Mouse (Mus musculus) right cerebral cortex, adult 18-20 months (tissue): ENCODE data around the gene 2310034G01Rik.

ENCODE experiments used
- DNase-seq: peaks from one replicate; pipeline ENCODE4 v3.0.0; 2022; ENCODE audit warnings: mixed read lengths

The 2310034G01Rik gene

GRCm38 (mm10) chr19:46357344-46358280 is 7.5 kb upstream of the 2310034G01Rik start:
- DNase-seq: no peak

DNA sequence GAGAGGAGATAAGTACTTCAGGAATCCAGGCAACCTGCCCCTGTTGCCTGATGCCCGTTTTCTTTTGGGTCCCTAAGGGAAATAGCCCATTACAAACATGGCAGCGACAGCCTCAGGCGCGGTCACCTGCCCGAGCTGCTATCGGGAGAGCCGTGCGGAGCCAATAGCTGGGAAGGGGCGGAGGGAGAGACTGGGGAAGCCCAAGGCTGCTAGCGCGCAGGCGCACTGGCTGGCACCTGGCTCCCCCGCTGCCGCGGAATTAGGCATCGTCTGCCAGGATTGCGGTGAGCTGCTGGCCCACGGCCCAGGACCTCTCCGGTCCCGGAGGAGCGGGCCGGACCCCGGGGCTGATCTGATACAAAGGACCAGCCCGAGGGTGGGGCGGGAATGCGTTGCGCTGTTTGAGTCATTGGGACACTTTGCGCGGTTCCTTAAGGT is 6.6 kb upstream of the 2310034G01Rik start:
- DNase-seq: peak; percentile 95

- no peak for DNase-seq
These were observed 552 bp downstream of the 2310034G01Rik start for GRCm38 (mm10) chr19:46349550-46349949.

DNA sequence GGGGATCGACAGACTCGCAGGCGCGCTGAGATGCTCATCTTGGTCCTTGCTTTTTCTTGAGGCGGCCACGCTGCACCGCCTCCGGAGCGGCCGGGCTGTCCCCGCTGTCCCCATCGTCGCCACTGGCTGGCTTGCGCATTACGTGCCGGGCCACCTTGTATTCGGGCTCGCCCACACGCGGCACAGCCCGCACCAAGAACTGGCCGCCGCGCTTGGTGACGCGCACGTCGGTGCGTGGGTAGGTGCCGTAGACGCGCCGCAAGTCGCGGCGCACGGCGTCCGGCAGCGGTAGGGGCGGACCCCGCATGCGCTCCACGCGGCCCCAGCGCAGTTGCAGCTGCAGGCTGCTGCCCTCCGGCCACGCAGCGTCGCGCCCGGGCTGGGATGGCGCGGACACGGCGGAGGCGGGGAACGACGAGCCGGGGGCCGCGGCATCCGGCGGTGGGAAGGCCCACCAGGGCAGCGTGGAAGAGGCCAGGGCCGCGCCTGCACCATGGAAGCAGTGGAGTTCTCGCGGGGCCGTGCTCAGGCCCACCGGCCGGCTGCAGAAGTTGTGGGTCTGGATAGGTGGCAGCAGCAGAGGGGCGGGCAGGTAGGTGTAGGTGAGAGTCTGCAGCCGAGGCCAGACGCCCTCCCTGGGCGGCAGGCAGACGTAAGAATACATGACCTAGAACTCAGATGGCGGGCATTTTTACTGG is 1.2 kb downstream of the 2310034G01Rik start:
- DNase-seq: peak; percentile 96

- DNase-seq: no peak
These were observed 2.0 kb downstream of the 2310034G01Rik start for GRCm38 (mm10) chr19:46347936-46348668.

DNA sequence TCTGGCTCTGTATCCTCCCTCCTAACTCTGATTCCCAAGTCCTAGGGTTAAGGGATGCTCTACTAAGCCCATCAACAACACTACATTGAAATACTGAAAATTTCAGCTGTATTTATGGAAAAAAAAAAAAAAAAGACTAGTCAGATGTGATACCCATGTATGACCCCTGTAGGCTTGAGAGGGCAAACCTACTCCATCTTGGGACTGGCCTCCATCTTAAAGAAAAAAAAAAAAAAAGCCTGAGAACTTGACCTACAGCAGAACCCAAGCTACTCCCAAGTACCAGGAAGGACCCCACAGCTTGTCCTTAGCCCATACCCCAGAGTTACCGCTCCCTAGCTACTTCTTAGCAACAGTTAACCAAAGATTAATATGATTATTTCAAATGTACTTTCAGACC is 3.0 kb downstream of the 2310034G01Rik start:
- no peak for DNase-seq

GRCm38 (mm10) chr19:46344710-46345419 is 5.2 kb downstream of the 2310034G01Rik start:
- DNase-seq: no peak

- no peak for DNase-seq
These were observed 10.7 kb downstream of the 2310034G01Rik start for GRCm38 (mm10) chr19:46339287-46339971.

- DNase-seq: no peak
These were observed 11.2 kb downstream of the 2310034G01Rik start for GRCm38 (mm10) chr19:46338942-46339286.

GRCm38 (mm10) chr19:46338331-46338936 is 11.7 kb downstream of the 2310034G01Rik start, which contains the start of gene Cuedc2:
TSS of gene Cuedc2 (minus strand) at chr19:46338702.
- DNase-seq: peak; percentile 97

- DNase-seq: no peak
These were observed 12.3 kb downstream of the 2310034G01Rik start for GRCm38 (mm10) chr19:46337719-46338330.

- DNase-seq: no peak
These were observed 16.2 kb downstream of the 2310034G01Rik start for GRCm38 (mm10) chr19:46333906-46334305.

DNA sequence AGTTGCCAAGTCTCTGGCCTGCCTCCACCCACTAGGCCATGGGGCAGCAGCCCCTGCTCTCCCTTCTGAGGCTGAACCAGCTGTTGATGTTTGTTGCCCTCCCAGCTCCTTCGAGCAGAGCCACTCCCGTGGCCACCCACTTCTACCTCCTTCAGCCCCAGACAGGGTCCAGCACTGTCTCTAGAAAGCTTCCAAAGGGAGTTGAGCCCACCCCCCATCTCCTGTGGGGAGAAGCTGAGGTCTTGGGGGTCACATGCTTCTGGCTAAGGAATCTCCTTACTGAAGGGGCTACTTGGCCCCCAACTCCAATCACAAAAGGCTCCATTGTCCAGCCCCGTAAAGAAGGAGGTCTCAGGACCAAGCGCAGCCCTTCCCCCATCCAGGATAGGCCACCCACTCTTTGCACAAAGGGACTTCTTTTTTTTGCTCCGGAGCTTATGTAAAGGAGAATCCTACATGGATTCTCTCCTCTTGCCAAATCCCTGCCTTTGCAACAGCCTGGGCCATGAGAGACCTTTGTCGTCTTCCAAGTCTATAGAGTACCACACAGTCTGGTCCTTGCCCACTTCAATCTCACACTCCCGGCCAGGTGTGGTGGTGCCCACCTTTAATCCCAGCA is 17.3 kb downstream of the 2310034G01Rik start:
- no peak for DNase-seq

GRCm38 (mm10) chr19:46331936-46332335 is 18.2 kb downstream of the 2310034G01Rik start:
- DNase-seq: no peak

DNA sequence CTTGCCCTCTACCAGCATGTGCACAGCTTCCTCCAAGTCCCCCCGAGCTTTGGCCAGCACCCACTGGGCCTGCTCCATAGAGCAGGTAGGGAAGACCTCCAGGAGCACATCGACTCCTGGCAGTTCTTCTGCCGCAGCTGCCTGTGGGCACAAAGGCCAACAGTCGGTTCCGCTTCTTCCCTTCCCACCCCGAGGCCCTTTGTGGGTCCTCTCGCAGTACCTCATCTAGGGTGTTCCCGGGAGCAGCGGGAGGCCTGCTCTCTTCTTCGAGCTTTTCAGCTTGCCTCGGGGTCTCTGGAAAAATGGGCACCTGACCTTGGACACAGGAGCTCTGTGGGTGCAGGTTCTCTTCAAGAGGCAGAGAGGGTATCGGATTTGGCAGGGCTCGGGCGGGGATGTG is 18.8 kb downstream of the 2310034G01Rik start:
- DNase-seq: no peak

GRCm38 (mm10) chr19:46330696-46331095 is 19.4 kb downstream of the 2310034G01Rik start:
- no peak for DNase-seq

- peak; percentile 82 for DNase-seq
These were observed 20.2 kb downstream of the 2310034G01Rik start for GRCm38 (mm10) chr19:46329951-46330350.

- no peak for DNase-seq
These were observed 21.0 kb downstream of the 2310034G01Rik start for GRCm38 (mm10) chr19:46329031-46329641.

DNA sequence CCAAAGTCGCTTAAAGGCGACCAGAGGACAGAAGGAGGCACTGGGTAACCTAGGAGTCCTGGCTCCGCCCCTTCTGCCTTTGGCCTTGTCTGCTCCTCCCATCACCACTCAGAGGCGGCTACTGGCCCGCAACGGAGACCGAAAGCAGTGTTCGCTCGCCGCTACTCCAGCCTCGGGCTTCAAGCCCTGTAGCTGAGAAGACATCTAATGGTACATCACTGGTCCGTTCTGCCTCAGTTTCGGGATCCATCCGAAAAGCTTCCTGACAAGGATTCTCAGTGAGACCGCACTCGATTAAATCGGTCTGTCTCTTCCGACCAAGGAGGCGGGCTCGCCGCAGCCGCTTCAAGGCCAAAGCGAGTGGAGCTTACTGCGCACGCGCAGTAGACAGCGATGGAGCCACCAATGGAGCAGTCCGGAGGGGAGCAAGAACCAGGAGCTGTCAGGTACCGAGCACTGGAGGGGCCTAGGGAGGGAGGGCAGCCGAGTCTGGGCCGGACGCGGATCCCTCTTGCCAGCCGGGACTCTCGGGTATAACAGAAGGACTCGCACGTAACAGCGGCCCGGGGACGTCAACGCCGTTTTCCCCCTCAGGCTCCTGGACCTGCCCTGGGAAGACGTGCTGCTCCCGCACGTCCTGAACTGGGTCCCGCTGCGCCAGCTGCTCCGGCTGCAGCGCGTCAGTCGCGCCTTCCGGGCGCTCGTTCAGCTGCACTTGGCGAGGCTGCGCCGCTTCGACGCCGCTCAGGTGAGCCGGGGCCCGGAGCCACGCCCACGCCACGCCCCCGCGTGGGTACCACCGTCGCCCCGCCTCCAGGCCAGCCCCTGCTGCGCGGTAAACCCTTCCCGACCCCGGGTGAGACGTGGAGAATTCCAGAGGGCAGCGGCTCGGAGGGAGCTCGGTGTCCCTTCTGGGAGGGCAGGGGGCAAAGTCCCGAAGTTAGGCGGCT is 21.7 kb downstream of the 2310034G01Rik start, which contains the start of gene Fbxl15:
Gene Fbxl15 (plus strand): TSS at position 104 of the 950 bp plus-strand sequence.
- peak; percentile 94 for DNase-seq
